Mouse (Mus musculus): ENCODE data around the gene Ddx52. TPM values are rescaled to one million over a fixed set of nuclear protein-coding genes. Genes with fewer than 3 reads are reported as not detected.

Ddx52 gene
- total and polyA plus RNA-seq, 3 experiments, result 3.2 to 82.8 (median 54.2) TPM

GRCm38 (mm10) chr11:83932506-83933106 is 9.3 kb upstream of the Ddx52 start:
- ATAC-seq (ENCODE audit: extremely low read depth, insufficient number of reproducible peaks, low FRiP score, poor library complexity, severe bottlenecking) (no peak), DNase-seq (ENCODE audit: low spot score) (no peak)
- TF ChIP-seq GATA2 (IDR thresholded peaks at IDR 0.05; ENCODE audit: borderline replicate concordance, low read depth, low read length), result no peak
- no peak for TF ChIP-seq CTCF (IDR thresholded peaks at IDR 0.05; ENCODE audit: low read depth, low read length)
- no peak for TF ChIP-seq TAL1 (conservative IDR thresholded peaks at IDR 0.05; ENCODE audit: low read depth, low read length)
- no peak for TF ChIP-seq GATA1 (IDR thresholded peaks at IDR 0.05; ENCODE audit: borderline replicate concordance, low read length)
- no peak for TF ChIP-seq POLR2AphosphoS5 (IDR thresholded peaks at IDR 0.05; ENCODE audit: insufficient replicate concordance, low read depth, low read length)
- peaks cover 28% of the 10 kb centered on the region for H3K27me3 ChIP-seq (ENCODE audit: insufficient read depth, low read length)
- no peak overlapping the region for H3K4me3 ChIP-seq (ENCODE audit: low read depth, low read length)
- no peaks in the 10 kb centered on the region for H3K36me3 ChIP-seq (replicated peaks)
- H3K9me3 ChIP-seq (replicated peaks), result no peaks in the 10 kb centered on the region
- no peaks in the 10 kb centered on the region for H3K4me1 ChIP-seq (ENCODE audit: insufficient read depth, low read depth, low read length)

- DNase-seq (ENCODE audit: low spot score) (no peak), ATAC-seq (ENCODE audit: extremely low read depth, insufficient number of reproducible peaks, low FRiP score, poor library complexity, severe bottlenecking) (no peak)
- peaks cover 25% of the 10 kb centered on the region for H3K27me3 ChIP-seq (ENCODE audit: insufficient read depth, low read length)
- no peak overlapping the region for H3K4me3 ChIP-seq (ENCODE audit: low read depth, low read length)
- H3K4me1 ChIP-seq (ENCODE audit: insufficient read depth, low read depth, low read length), result no peaks in the 10 kb centered on the region
- no peaks in the 10 kb centered on the region for H3K9me3 ChIP-seq (replicated peaks)
- TF ChIP-seq TAL1 (conservative IDR thresholded peaks at IDR 0.05; ENCODE audit: low read depth, low read length) (no peak), GATA1 (IDR thresholded peaks at IDR 0.05; ENCODE audit: borderline replicate concordance, low read length) (no peak), POLR2AphosphoS5 (IDR thresholded peaks at IDR 0.05; ENCODE audit: insufficient replicate concordance, low read depth, low read length) (no peak)
- no peaks in the 10 kb centered on the region for H3K36me3 ChIP-seq (replicated peaks)
Observed at GRCm38 (mm10) chr11:83933376-83933775, 8.5 kb upstream of the Ddx52 start.

GRCm38 (mm10) chr11:83935986-83936665 is 5.7 kb upstream of the Ddx52 start:
- no peak for DNase-seq (ENCODE audit: low spot score)
- Histone ChIP-seq H3K36me3 (replicated peaks) (no peaks in the 10 kb centered on the region), H3K4me1 (ENCODE audit: insufficient read depth, low read depth, low read length) (no peaks in the 10 kb centered on the region; the same call in 1 of the 2 replicates), H3K4me3 (ENCODE audit: low read depth, low read length) (no peak overlapping the region), H3K27me3 (ENCODE audit: insufficient read depth, low read length) (peaks cover 17% of the 10 kb centered on the region), H3K9me3 (replicated peaks) (no peaks in the 10 kb centered on the region)
- TF ChIP-seq GATA1 (IDR thresholded peaks at IDR 0.05; ENCODE audit: borderline replicate concordance, low read length), result no peak
- no peak for TF ChIP-seq GATA2 (IDR thresholded peaks at IDR 0.05; ENCODE audit: borderline replicate concordance, low read depth, low read length)
- no peak for TF ChIP-seq POLR2AphosphoS5 (IDR thresholded peaks at IDR 0.05; ENCODE audit: insufficient replicate concordance, low read depth, low read length)
- no peak for TF ChIP-seq TAL1 (conservative IDR thresholded peaks at IDR 0.05; ENCODE audit: low read depth, low read length)
- no peak for TF ChIP-seq CTCF (IDR thresholded peaks at IDR 0.05; ENCODE audit: low read depth, low read length)
- no peak for ATAC-seq (ENCODE audit: extremely low read depth, insufficient number of reproducible peaks, low FRiP score, poor library complexity, severe bottlenecking)

- no peak for DNase-seq (ENCODE audit: low spot score)
- ATAC-seq (ENCODE audit: extremely low read depth, insufficient number of reproducible peaks, low FRiP score, poor library complexity, severe bottlenecking), result no peak
- Histone ChIP-seq H3K4me1 (ENCODE audit: insufficient read depth, low read depth, low read length) (peaks cover 13% of the 10 kb centered on the region), H3K36me3 (replicated peaks) (peaks cover 5% of the 10 kb centered on the region), H3K27me3 (ENCODE audit: insufficient read depth, low read length) (peaks cover 17% of the 10 kb centered on the region), H3K9me3 (replicated peaks) (no peaks in the 10 kb centered on the region), H3K4me3 (ENCODE audit: low read depth, low read length) (no peak overlapping the region)
- no peak for TF ChIP-seq POLR2AphosphoS5 (IDR thresholded peaks at IDR 0.05; ENCODE audit: insufficient replicate concordance, low read depth, low read length)
- TF ChIP-seq TAL1 (conservative IDR thresholded peaks at IDR 0.05; ENCODE audit: low read depth, low read length), result no peak
- TF ChIP-seq GATA2 (IDR thresholded peaks at IDR 0.05; ENCODE audit: borderline replicate concordance, low read depth, low read length), result no peak
- no peak for TF ChIP-seq GATA1 (IDR thresholded peaks at IDR 0.05; ENCODE audit: borderline replicate concordance, low read length)
- no peak for TF ChIP-seq CTCF (IDR thresholded peaks at IDR 0.05; ENCODE audit: low read depth, low read length)
Observed at GRCm38 (mm10) chr11:83938556-83938955, 3.3 kb upstream of the Ddx52 start.

- no peak for DNase-seq (ENCODE audit: low spot score)
- no peaks in the 10 kb centered on the region for H3K9me3 ChIP-seq (replicated peaks)
- no peaks in the 10 kb centered on the region for H3K4me1 ChIP-seq (ENCODE audit: insufficient read depth, low read depth, low read length)
- H3K36me3 ChIP-seq (replicated peaks), result peaks cover 93% of the 10 kb centered on the region
- TF ChIP-seq POLR2AphosphoS5 (IDR thresholded peaks at IDR 0.05; ENCODE audit: insufficient replicate concordance, low read depth, low read length) (no peak), CTCF (IDR thresholded peaks at IDR 0.05; ENCODE audit: low read depth, low read length) (no peak), GATA2 (IDR thresholded peaks at IDR 0.05; ENCODE audit: borderline replicate concordance, low read depth, low read length) (no peak), GATA1 (IDR thresholded peaks at IDR 0.05; ENCODE audit: borderline replicate concordance, low read length) (no peak), TAL1 (conservative IDR thresholded peaks at IDR 0.05; ENCODE audit: low read depth, low read length) (no peak)
- no peaks in the 10 kb centered on the region for H3K27me3 ChIP-seq (ENCODE audit: insufficient read depth, low read length)
- H3K4me3 ChIP-seq (ENCODE audit: low read depth, low read length), result no peak overlapping the region
- ATAC-seq (ENCODE audit: extremely low read depth, insufficient number of reproducible peaks, low FRiP score, poor library complexity, severe bottlenecking), result no peak
Observed at GRCm38 (mm10) chr11:83956822-83957221, 15.0 kb downstream of the Ddx52 start.

GRCm38 (mm10) chr11:83961983-83962382 is 20.1 kb downstream of the Ddx52 start:
- no peak for TF ChIP-seq GATA2 (IDR thresholded peaks at IDR 0.05; ENCODE audit: borderline replicate concordance, low read depth, low read length)
- no peak for TF ChIP-seq POLR2AphosphoS5 (IDR thresholded peaks at IDR 0.05; ENCODE audit: insufficient replicate concordance, low read depth, low read length)
- no peak for TF ChIP-seq GATA1 (IDR thresholded peaks at IDR 0.05; ENCODE audit: borderline replicate concordance, low read length)
- no peak for TF ChIP-seq TAL1 (conservative IDR thresholded peaks at IDR 0.05; ENCODE audit: low read depth, low read length)
- no peak for TF ChIP-seq CTCF (IDR thresholded peaks at IDR 0.05; ENCODE audit: low read depth, low read length)
- DNase-seq (ENCODE audit: low spot score), result no peak
- peaks cover 62% of the 10 kb centered on the region for H3K36me3 ChIP-seq (replicated peaks)

More at GRCm38 (mm10) chr11:83961983-83962382, 20.1 kb downstream of the Ddx52 start:
- H3K27me3 ChIP-seq (ENCODE audit: insufficient read depth, low read length), result no peaks in the 10 kb centered on the region
- no peaks in the 10 kb centered on the region for H3K9me3 ChIP-seq (replicated peaks)
- H3K4me1 ChIP-seq (ENCODE audit: insufficient read depth, low read depth, low read length), result peaks cover 25% of the 10 kb centered on the region
- no peak overlapping the region for H3K4me3 ChIP-seq (ENCODE audit: low read depth, low read length)
- no peak for ATAC-seq (ENCODE audit: extremely low read depth, insufficient number of reproducible peaks, low FRiP score, poor library complexity, severe bottlenecking)

Data from G1E (cell line).